Mouse (Mus musculus): ENCODE measurements around the gene Glis1.
A peak's percentile ranks its signal among the peaks of the same experiment; 100 is the strongest.

Gene Glis1

DNA sequence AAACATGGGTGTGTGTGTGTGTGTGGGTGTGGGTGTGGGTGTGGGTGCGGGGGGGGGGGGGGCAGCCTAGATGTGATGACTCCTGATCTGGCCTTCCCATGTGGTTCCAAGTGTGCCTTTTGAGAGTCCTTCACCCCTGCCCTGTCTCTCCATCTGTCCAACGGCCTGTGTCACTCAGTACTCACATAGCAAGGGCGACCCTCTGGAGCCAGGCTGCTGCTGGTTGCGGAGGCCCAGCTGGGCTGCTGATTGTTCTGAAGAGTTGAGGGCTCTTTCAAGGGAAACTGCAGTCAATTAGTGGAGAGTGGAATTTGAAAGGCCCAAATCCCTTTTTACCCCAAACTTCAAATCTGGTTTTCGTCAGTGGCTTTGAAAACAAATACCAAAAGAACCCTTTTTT lies 86.4 kb downstream of the Glis1 start:
- DNase-seq = no peak

DNA sequence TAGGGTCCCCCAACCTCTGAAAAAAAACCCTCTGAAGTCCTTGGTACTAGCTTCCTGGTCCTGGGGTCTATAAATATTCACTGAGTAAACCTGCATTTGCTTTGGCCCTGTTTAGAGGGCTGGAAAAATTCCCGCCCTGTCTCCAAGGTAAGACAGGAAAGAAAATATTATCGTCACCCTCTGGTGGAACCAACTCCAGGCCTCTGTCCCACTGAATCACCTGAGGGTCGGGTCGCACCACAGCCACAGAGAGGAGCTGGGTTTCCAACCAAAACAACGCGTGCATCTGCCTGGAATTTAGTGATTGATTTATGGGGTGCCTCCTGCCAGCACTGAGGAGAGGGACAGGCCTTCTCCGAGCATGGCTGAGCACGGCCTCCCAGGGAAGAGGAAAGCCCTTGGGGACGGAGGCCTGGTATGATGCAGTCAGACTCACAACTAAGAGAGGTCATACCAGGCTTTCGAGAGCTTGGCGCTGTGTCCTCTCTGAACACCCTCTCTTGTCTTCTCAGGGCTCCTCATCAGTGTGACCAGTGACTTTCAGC lies 89.3 kb downstream of the Glis1 start:
- DNase-seq = no peak

DNA sequence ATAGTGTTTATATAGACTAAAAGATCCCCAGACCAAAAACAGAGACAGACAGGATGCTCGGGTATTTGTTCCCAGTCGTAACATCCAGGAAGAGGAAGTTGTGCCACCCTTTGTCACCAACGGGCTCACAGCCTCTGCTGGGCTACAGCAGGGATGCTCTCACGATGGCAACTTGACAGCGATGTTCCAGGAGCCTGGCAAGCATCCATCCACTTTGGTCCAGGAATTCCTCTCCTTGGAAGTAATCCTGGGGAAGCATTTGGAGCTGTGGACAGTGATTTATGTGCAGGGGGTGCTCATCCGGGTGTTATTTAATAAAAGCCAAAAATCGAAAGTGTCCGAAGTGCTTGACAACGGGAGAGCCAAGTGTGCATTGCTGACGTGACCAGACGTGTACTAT lies 100.7 kb downstream of the Glis1 start:
- no peak for DNase-seq

- no peak for DNase-seq
These were observed 103.7 kb downstream of the Glis1 start for GRCm38 (mm10) chr4:107538116-107538515.

- DNase-seq = no peak
These were observed 104.2 kb downstream of the Glis1 start for GRCm38 (mm10) chr4:107538561-107538960.

- no peak for DNase-seq
These were observed 104.6 kb downstream of the Glis1 start for GRCm38 (mm10) chr4:107539021-107539420.

DNA sequence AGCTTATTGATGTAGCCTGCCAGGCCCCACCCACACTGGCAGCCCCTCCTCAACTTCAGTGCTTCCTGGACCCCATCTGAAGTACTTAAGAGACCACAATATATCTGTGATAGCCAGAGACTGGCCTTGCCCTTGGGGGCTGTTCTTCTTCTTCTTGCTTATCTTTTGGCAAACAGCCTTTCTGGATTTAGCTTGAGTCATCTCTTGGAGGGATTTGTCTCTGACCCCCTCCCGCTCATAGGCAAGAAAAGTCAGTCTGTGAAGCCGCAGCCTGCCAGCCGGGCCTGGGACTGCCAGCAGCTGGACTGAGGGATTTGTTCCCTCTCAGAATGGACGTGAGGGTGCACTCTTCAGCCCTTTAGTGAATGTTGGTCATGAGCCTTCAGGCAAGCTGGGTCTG lies 107.4 kb downstream of the Glis1 start:
- no peak for DNase-seq

DNA sequence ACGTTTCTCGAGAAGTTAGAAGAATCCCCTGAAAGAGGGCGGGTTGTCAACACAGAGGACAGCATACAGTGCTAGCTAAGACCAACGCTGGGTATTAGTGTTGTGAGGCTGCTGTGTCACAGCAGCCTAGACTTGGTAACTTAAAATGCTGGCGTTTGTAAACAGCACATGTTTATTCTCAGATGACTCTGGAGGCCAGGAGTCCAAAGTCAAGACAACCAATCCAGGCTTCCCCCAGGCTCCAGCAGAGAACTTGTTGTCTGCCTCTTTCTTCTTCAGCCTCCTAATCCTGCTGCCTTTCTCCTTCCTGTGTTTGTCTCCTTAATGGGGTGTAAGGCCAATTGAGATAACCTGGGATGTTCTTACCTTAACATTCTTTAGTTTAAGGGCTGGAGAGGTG lies 110.5 kb downstream of the Glis1 start:
- no peak for DNase-seq

DNA sequence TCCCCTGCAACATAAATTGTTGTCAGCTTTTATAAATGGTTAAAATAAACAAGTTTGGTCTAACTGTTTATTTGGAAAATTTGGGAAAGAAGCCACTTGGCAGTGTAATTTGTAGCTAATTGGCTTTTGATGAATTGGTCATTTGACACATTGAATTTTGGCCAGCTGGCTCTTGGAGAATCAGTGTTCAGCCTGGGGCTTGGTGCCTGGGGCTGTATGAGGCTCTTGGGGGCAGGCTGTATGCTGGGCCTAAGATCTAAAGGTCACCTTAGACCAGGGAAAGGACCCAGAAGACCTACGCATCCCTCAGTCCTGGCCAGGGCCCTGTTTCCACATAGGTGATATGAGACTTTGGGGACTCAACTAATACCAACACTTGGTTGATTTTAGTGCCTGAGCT lies 111.3 kb downstream of the Glis1 start:
- no peak for DNase-seq

DNA sequence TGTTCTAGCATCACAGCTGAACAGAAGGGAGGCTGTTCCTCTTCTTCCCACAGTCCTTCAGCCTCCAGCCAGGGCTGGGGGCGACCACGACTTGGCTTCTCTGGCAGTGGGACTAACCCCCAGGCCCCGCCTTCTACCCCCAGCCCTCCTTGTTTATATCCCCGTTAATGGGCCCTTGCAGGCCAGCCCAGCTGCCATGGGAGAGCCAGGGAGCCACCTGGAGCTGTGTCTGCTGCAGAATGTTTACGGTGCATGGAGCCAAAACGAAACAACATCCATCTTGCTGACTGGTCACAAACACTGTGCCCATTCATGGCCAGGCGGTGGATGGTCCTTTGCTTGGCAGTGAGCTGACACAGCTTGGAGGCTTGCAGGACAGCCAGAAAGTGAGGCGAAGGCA lies 112.1 kb downstream of the Glis1 start:
- no peak for DNase-seq

- no peak for DNase-seq
These were observed 115.7 kb downstream of the Glis1 start for GRCm38 (mm10) chr4:107550096-107550495.

DNA sequence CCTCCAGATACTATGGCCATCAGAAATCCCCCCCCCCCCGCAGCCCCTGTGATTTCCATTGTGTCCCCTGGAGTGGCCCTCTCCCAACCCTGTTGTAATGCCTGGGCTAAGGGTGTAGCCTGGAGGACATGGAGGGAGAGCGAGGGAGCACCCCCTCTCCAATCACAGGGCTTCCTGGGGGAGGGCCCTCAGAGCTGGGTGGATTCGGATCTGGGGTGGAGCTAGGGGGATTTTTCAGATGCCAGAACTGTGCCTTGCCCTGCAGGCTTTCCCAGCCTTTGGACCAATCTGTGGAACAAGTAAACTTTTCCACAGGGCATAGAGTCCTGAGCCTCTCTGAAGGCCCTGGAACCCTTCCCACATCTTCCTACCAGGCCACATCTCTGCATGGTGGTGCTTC lies 116.2 kb downstream of the Glis1 start:
- no peak for DNase-seq

DNA sequence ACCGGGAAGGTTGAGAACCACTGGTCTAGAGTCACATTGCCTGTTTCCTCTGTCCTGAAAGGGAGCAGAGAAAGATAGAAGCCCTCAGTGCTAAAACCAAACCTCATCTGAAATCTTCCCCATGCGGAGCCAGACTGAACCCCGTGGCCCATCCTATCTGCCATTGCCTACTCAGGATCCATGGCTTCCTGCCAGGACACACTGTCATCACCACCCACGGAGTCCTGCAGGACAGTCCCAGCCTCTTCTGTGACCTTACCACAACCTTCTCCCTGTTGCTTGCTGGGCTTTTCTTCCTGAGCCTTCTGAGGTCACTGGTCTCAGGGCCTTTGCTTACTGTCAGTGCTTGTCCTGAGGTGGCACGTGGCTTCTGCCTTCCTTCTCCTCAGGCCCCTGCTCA lies 118.3 kb downstream of the Glis1 start:
- no peak for DNase-seq

GRCm38 (mm10) chr4:107553774-107554173 lies 119.4 kb downstream of the Glis1 start:
- DNase-seq = no peak

GRCm38 (mm10) chr4:107558801-107559200 lies 124.4 kb downstream of the Glis1 start:
- no peak for DNase-seq

- no peak for DNase-seq
These were observed 126.7 kb downstream of the Glis1 start for GRCm38 (mm10) chr4:107561056-107561455.

- no peak for DNase-seq
These were observed 133.8 kb downstream of the Glis1 start for GRCm38 (mm10) chr4:107568159-107568558.

DNA sequence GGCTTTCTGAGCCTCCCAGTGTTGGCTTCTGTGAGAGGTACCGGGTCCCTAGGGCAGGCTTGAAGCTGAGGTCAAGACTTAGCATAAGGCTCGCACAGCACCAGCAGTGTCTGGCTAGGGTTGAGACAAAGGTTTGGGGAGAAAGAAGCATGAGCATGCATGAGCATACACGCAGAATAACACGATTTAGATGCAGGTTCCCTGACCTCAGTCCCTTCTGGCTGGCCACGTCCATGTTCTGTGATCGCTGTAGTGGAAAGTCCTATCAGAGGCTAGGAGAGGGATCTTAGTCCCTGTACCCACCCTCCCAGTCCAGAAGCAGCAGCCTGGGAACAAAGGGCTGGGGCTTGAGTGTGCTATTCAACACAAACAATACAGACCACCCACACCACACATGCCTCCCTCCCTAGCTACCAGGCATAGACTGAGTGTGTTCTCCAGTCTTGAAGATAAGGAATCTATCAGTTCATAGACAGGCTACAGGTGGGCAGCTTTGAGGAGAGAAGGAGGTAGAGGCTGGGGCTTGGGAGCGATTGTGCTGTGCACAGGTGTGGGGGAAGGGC lies 134.6 kb downstream of the Glis1 start:
- no peak for DNase-seq

GRCm38 (mm10) chr4:107570329-107571014 lies 136.1 kb downstream of the Glis1 start:
- DNase-seq = no peak

DNA sequence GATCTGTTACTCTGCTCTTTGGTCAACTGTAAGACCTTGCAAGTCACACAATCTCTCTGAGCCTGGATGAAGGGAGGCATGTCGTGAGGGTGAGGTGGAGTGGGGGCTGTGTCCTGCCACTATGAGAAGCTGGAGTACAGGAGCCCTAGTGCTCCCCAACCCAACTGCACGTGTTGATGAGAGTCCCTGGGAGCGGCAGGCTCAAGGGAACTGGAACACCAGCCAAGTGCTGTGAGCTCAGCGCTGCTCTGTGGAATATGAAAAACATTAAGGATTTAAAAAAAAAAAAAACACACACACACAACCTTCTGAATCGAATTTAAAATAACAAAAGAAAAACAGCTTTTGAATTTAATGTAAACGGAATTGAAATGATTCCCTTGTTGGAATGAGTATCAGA lies 141.4 kb downstream of the Glis1 start:
- DNase-seq = no peak

DNA sequence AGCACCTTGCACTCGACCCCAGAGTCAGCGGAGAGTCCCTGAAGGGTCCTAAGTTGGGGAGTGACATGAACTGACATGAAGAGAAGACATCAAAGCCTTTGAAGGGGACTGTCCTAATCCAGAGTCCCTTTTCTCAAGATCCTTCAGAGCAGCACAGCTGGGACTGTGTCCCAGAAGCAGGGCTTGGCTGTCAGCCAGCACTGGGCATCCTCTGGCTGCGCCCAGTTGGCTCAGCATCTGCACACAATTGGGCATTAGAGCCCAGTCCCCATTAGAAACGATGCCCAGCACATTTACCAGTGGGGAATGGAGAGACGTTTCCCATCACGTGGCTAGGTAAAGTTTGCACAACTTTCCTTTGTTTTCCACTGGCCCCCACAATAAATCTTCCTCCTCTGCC lies 142.4 kb downstream of the Glis1 start:
- DNase-seq = peak; percentile 43

GRCm38 (mm10) chr4:107577146-107577839 lies 142.9 kb downstream of the Glis1 start:
- DNase-seq = no peak

DNA sequence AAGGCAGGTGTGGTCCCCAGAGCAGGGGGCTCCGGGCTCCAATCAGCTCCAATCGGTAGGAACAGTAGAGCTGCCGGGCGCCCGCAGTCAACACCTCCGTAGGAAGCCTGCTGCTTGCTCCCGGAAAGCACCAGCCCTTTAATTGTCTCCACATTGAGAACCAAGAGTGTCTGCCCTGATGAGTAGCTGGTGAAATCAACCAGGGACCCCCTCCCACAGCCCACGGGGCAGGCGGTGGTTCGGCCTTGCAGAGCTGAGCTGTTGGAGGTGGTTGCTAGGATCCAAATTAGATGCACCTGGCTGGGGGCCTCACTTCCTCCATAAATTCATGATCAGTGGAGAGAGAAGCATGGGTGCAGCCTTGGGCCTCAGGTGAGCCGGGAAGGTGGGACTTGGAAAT lies 146.5 kb downstream of the Glis1 start:
- no peak for DNase-seq

DNA sequence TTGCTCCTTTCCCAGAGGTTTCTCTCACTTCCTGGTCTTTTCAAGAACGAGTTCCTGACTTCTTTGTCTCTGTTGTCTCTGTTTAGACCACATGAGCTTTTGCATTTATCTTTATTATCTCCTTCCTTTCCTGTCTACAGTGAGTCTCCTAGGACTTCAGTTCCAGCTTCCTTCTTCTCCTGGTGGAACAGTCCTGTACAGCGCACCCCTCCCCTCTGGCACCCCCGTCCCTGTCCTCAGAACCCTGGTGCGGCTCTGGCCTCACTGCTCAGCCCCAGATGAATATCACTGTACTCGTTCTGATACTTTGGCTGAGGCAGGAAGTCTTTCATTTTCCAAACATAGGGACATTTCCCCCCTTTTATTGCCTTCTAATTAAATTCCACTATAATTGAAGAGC lies 152.0 kb downstream of the Glis1 start:
- DNase-seq = no peak

All from right cerebral cortex, postnatal 4 days (tissue).